Mouse (Mus musculus) testis, adult 2 months (tissue): ENCODE results near the gene Calcrl.

Experiments used
- CTCF ChIP-seq: fragments of 200-500 bp; IDR thresholded peaks from 2 replicates; pipeline ENCODE4 v1.5.1; 2012; ENCODE audit warnings: low read depth, mild to moderate bottlenecking, inconsistent platforms, low read length, moderate library complexity; ENCODE audit not compliant: control insufficient read depth, insufficient read depth, insufficient replicate concordance
- POLR2A ChIP-seq: fragments of 200-500 bp; IDR thresholded peaks from 2 replicates; pipeline ENCODE4 v1.6.1; 2012; ENCODE audit warnings: low read depth, mild to moderate bottlenecking, inconsistent platforms, low read length, moderate library complexity; ENCODE audit not compliant: control insufficient read depth

GRCm38 (mm10) chr2:84457221-84457620 is 32.0 kb upstream of the Calcrl start:
- TF ChIP-seq CTCF (no peak), POLR2A (no peak)
